Mouse (Mus musculus) T-helper 17 cell (primary cell): ENCODE measurements around the gene Tbata.

Experiments used
- in situ Hi-C, 2 experiments: fragments of 300-600 bp; cut with MboI, MseI; formaldehyde crosslinking; loops; 1 replicate in 1 of 2; 2 replicates in 1 of 2; pipeline ENCODE4 v1.15.1; 2025; ENCODE audit warnings: high pct_unique_total_duplicates in 2 of 2

Tbata gene

DNA sequence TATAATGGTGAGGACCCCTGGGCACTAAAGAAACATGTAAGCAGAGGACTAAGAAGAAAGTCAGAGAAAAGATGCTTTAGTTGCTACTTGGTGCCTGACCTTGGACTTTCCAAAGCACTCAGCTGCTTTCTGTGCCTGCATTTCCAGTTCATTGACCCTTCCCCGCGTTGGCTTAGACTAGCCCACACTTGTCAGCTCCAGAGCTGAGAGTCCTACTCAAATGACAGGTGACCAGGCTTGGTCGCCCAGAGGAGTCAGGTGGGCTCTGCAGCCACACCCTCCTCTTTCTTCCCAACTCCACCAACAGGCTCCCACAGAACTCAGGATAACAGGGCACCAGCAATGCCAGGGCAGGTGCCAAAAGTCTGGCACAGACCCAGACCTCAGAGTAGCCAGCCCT is 9.4 kb upstream of the Tbata start:
- in situ Hi-C loops: loop anchor here in 1 of 2 experiments (5.0 kb wide), 1 partner anchor 255 kb away; no protein-coding TSS in a partner anchor

DNA sequence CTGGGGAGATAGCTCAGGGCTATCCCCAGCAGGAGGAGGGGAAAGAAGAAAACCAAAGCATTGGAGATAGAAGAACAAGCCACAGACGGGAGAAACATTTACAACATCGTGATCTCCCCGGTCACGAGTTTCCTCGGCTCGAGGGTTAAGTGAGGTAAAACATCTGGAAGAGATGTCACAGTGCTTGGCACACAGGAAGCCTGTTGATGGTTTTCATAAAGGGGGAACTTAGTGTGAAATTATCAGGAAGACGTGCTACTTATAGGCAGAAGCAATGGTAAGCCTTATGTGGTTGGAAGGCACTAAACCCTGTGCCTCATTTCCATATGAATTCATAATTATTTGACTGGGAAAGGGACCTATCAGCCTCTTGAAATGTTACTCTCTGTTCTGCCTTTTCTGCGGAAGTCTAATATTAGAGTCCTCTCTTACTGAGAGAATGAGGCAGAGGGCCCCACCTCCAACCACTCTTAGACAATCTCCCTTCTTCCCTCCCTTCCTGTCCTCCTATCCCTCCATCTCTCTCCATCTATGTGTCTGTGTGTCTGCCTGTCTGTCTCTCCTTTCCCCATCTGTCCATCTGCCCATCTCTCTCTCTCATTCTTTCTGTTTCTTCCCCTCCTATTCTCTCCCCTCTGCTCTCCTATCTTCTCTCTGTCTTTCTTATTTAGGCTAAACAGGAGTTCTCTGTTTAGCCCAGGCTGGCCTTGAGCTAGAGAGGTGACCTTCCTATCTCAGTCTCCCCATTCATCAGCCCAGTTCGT is 4.2 kb upstream of the Tbata start:
- in situ Hi-C loops: no loop called here

DNA sequence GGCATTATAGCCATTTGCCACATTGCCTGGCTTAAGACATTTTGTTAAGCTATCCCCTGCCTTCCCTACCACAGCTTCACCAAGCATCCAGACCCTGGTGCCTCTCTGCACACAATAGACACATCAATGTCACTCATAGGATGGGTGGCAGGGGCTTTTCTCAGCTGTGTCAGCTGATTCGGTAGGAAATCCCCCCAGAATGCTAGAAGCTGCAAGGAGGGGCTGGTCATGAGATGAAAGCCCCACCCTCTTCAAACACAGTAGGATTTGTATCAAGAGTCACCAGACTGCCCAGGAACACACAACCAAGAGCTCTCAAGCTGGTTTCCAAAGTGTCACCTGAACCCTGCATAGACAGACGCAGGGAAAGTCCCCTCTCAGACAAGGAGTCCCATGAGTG is 3.4 kb upstream of the Tbata start:
- in situ Hi-C loops: no loop called here

DNA sequence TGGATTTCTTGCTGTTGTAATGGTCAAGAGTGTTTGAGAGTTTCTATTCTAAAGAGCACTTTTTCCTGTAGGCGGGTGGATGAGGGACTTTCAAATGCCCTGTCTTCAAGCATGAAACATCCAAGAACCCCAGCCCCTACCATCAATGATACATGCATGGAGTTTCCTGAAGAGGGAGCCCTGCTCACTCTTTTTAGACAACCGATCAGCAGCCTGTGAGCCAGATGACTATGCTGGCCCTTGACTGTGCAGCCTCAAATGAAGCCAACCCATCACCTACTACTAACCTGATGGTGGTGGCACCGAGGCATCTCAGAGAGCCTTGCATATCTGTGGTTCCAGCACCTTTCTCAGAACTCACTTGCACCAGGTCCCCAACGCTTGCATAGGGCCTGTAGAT is 742 bp downstream of the Tbata start:
- in situ Hi-C loops: no loop called here

DNA sequence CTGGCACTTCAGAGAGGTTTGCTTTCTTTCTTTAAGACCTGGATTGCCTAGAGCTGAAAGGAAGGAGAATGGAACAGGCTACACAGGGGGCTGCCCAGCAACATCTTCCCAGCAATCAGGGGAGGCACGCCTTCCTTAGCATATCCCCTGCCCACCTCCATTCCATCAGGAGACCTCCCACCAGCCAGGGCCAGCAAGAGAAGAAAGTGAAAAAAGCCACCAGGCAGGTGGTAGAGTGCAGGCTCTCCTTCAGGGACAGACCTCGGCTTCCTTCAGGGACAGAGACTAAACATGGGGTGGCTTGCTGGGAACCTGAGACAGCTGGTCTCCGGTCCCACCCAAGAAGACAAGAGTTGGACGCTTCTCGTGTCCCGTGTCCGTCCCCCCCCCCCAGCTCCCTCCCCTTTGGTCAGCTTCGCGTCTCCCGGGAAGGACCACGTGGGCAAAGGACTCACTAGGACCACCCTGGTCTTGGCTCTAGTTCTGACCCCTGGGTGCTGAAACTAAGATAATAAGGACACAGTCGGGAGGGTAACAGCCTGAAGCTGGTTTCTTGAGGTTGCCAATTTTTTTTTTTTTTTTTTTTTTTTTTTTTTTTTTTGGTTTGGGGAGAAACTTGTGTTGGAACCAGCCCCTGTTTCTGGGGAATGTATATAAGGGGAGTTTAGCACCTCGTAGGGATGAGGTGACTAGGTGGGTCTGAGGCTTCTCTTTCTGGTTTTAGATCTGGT is 3.1 kb downstream of the Tbata start:
- in situ Hi-C loops: no loop called here

DNA sequence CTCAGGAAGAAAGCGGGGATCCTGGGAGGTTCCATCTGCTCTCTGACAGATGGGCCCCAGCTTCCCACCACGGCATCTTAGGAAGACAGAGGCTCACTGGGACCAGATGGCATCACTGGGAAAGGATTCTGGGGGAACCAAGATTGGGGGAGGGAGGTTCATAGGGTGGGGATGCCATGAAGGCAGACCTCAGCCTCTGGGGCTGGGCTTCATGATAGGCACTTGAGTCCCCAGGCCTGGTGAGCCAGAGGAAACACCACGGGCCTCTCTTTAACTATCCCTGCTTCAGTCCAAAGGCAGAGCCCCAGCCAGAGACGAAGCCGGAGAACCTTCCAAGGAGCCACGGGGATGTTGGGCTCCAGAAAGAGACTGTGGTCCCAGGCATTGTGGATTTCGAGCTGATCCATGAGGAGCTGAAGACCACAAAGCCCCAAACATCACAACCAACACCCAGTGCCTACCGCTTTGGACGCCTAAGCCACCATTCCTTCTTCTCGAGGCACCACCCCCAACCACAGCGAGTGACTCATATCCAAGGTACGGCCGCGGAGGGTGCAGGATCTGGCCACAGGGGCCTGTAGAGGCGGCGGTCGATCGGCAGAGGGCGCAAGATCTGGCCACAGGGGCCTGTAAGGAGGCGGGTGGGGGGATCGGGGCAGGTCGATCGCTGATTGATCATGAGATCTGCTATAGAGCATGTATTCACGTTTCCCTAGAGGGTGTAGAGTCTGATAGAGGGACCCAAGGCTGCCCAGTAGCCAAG is 3.9 kb downstream of the Tbata start:
- in situ Hi-C loops: no loop called here

DNA sequence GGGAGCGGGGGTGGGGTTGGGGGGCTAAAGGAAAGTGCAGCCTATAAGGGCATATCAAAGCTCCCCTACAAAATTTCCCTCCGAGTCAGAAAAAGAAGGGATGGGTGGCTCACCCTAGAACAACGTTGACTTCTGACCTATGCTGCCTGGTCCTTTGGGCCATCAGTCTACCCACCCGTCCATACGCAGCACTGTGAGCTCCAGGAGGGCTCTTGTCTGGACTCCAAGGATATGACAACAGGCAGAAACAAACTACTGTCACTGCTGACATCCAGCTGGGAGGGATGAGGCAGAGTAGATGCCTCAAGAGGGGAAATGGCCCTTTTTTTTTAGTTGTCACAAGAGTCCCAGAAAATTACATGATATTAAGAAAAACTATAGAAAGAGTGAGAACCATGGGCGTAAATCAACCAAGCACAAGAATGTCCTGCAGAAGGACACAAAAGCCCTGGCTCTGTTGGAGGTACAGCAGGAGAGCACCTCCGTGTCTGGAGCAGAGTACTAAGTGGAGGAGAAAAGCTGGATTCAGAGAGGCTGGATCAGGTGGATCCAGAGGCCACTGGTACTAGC is 4.6 kb downstream of the Tbata start:
- in situ Hi-C loops: no loop called here

DNA sequence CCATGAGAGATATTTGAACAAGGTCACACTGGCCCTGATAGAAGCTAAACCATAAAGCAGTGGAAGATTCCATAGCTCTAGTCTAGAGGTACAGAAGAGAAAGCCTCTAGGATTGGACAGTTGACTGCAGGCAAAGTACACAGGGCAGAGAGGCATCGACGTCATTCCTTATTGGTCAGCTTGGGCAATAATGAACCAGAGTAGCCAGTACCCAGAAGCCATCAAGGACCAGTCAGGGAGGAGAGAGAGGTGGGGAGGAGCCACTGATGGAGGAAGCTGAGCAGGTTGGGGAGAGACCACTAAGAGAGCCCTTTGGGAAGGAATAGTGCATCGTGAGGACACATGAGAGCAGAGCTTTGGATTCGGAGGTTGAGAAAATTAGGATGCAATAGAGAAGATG is 6.0 kb downstream of the Tbata start:
- in situ Hi-C loops: no loop called here

DNA sequence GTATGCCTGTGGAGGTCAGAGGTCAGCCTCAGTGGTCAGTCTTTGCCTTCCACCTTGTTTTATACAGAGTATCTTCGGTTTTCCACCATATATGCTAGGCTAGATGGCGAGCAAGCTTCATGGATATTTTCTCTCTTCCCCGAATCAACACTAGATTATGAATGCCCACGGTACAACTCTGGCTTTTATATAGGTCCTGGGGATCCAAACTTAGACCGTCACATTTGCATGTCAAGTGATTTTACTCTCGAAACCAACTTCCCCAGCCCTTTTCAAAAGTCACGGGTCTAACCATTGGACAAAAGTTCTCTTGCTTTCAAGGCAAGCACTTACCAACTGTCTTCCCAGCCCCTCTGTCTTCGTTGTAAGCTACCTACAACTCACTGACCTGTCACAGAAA is 6.9 kb downstream of the Tbata start:
- in situ Hi-C loops: no loop called here

DNA sequence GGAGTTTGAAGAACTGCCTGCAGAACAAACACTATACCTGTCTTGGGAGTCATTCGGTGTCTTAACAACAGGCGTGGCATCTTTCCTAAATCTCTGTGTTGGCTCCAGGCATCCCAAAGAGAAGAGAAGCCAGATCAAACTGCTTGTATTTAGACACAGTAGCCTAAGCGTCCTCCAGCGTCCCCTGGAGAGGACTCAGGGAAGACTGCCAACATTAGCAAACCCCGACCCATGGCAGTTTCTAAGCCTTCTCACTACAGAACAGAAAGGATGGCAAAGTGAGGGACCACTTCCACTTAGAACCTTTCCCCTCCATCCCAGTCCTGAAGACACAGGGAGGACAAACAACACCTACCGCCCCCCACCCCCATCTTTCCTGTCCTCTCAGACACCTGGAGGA is 8.2 kb downstream of the Tbata start:
- in situ Hi-C loops: no loop called here

DNA sequence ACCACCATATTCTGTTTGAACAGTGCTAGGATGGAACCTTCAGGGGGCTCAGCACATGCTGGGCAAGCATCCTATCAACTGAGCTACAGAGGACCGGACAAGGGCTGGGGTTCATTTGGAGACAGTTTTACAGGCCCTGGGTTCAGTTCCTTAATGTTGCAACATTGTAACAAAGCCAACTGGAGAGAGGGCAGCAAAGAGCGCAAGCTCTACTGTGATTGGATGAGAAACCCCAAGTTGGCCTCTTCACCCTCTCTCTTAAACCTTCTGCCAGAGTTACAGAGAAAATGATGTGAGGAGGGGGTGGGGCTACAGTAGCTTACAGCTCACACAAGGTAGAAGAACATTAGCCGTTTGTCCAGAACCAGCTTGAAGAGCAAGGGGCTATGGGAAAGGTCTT is 15.2 kb downstream of the Tbata start:
- in situ Hi-C loops: no loop called here

DNA sequence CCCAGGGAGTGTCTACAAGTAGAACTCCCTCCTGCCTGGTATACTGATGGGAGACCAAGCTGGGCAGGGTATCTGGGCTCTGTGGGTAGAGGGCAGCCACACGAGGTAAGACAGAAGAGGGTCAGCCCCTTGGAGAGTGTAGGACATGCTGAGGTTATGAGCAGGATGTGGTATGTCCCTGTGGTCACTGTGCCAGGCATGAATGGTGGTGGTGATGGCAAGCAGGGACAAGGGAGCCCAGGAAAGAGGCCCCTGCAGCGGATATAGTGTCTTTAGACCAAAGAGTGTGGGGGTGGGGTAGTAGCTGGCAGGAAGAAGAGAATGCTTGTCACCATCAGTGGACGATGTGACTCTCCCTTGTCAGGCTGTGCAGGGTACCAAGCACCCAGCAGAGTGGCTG is 16.3 kb downstream of the Tbata start:
- in situ Hi-C loops: no loop called here

DNA sequence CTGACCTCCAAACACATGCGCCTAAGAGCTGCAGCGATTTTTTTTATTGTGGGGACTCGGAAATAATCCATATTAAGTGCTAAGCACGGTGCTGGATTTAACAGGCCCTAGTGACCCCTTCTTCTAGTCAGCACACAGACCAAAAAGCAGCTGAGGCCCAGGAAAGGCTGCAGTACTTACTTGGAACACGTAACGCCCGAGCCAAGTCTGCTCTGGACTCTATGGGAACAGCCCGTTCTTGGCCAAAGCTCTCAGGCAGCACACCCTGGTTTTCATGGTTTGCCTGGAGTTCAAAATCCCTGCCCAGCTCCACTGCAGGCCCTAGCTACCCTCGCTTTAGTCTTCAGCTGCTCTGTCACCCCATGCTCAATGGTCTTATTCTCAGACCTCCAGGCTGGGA is 22.9 kb downstream of the Tbata start:
- in situ Hi-C loops: no loop called here

DNA sequence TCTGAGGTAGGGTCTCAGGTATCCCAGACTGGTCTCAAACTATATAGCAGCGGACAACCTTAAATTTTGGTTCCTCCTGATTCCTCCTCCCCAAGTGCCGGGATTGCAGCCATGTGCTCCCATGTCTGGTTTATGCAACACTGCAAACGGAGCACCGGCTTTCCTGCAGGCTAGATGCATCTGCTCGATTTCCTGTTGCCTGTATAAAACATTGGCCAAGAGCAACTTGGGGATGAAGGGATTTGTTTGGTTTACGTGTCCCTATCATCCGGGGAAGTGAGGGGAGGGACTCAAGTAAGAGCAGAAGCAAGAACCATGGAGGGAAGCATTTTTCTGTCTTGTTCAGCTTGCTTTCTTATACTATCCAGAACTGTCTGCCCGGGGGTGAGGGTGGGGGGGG is 23.5 kb downstream of the Tbata start:
- in situ Hi-C loops: no loop called here

DNA sequence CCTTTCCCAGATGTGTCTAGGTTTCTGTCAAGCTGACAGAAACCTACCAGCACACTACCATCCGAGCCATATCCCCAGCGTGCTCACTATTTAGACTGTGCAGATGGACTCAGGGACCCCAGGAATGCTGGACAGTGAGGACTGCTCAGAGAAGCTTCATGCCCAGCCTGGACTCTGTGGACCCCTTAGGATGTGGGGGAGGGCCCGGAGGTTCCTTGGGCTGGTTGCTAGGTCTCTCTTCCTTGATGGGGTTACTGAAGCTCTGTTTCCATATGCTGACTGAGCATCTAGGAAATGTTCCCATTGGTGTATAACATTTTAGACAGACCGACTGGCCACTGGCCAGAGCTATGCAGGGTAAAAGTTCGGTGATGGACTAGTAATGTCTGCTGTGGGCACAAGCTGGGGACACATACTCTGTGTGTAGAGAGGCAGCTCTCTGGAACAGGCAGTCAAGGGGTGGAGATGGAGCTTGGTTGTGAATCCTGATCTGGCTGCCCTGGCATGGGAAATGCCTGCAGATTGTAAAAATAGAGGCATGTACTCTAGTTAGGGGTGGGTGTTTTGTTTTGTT is 24.1 kb downstream of the Tbata start:
- in situ Hi-C loops: no loop called here

DNA sequence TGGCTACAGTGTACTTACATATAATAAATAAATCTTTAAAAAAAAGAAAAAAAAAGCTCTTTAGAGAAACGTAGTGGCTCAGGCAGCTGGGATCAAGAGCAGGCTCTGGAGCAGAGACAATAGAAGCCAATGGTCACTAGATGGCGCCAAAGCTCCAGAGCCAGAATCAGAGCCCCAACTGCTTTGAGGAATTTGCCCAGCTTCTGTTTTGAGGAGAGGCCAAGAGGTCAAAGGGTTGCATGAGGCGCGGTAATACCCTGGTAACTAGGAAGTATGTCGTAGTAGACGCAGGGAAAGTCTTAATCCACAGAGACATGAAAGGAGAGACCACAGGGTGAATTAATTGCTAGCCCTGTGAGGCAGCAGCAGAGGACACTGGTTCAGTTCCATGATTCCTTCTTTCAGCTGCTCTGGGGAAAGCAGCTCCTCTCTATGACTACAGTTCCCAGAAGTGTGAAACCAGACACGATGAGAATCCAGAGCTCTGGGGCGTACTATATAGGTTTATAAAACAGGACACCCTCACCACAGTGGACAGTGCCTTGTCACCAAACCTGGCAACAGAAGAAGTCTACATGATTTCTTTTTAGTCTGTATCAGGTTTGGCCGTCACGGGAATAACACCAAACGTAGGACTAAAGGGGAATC is 27.9 kb downstream of the Tbata start:
- in situ Hi-C loops: loop anchor here (5.0 kb wide), 1 partner anchor 133 kb away; no protein-coding TSS in a partner anchor

DNA sequence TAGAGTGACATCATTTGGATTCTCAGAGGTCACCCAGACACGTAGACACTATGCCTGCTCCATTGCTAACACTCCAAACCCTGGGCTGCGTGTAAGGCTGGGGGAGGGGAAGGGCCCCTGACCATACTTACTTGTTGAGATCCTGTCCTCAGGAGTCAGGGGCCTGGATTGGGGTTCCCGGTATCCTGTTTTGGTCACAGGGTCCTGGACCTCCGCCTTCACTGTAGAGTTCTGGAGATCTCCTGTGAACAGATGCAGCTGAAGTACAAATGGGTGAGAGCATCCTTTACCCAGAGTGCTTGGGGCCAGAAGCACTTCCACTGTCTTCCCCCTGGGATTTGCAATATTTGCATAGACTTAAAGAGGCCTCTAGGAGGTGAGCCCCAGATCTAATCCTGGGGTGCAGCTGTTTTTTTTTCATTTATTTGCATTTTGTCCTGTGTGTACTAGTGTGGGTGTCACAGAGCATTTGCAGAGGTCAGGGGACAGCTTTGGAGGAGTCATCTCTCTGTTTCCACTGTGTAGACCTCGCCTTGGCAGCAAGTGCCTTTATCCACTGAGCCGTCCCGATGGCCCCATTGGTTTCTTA is 28.6 kb downstream of the Tbata start:
- in situ Hi-C loops: loop anchor here (5.0 kb wide), 1 partner anchor 132 kb away; no protein-coding TSS in a partner anchor

DNA sequence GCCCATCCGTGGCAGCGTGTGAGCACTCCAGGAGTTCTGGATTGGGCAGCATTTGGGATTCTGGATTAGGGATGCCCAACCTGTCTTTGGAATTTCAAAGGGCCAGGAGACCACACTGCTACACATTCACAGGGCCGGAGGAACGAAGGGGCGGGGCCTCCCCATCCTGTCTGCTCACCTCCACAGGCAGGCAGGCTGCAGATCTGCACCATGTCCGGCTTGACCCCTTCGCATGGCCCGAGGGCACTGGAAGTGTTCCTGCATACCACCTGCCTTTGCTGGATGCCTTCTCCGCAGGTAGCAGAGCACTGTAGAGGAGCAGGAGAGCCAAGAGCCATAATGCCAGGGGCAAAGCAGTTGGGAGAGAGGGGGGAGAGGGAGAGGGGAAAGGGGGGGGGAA is 29.2 kb downstream of the Tbata start:
- in situ Hi-C loops: loop anchor here (5.0 kb wide), 1 partner anchor 131 kb away; no protein-coding TSS in a partner anchor

DNA sequence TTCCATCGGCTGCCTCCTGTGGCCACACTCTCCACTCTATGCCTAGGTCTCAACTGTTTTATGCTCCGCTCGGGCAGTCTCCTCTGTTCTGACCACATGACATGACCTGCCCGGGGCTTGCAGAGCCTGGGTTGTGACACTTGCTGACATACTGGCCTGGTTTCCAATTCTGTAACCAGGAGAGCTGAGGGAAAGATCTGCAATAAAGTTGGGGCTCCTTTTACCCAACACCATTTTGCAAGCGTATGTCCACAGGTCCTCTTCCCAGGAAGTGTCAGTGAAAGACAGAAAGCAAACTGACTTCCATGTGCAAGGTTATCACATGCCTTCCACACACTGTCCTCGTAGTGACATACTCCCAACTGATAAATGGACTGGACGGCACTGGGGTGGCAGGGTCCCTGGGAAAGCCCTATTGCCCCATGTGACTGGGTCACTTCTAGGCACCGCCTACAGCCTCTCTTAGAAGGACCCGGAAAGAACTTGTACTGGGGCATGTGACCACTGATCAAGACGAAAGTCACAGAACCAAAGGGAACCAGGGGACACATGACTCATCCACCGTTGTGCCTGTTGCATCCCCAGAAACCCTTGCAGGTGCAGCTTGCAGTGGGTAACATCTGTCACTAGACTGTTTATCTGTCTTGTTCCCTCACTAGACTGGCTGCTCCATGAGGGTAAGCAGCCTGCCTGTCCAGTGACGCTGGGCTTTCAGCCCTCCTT is 30.0 kb downstream of the Tbata start:
- in situ Hi-C loops: loop anchor here (5.0 kb wide), 1 partner anchor 131 kb away; no protein-coding TSS in a partner anchor

DNA sequence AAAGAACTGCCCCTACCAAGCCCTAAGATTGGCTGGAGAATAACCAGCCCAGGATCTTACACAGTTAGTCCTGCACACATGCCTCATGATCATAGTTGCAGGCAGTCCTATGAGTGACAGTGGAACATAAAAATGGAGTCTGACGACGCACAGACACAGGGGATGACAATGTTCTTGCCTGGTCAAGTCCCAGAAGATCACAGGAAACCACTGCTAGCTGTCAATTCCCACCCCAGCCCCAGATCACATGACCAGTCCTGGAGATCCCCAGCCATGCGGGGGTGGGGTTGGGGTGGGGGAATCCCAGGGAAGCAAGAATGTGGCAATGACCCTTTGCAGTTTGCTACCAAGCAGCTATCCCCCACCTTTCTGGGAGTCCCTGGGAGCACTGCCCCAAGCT is 32.2 kb downstream of the Tbata start:
- in situ Hi-C loops: loop anchor here (5.0 kb wide), 1 partner anchor 128 kb away; no protein-coding TSS in a partner anchor
